Mouse (Mus musculus) G1E (cell line): ENCODE results near the gene Nme3.

Experiments used
- CTCF ChIP-seq: IDR thresholded peaks from 2 replicates; pipeline ENCODE4 v1.5.1; 2012; ENCODE audit warnings: low read depth, low read length, inconsistent platforms, mixed read lengths
- GATA1 ChIP-seq: IDR thresholded peaks from 2 replicates; pipeline ENCODE4 v1.6.1; 2012; ENCODE audit warnings: borderline replicate concordance, low read length, inconsistent platforms, mixed read lengths
- GATA2 ChIP-seq: IDR thresholded peaks from 2 replicates; pipeline ENCODE4 v1.6.1; 2012; ENCODE audit warnings: low read depth, low read length, inconsistent platforms, borderline replicate concordance
- POLR2AphosphoS5 ChIP-seq: IDR thresholded peaks from 2 replicates; pipeline ENCODE4 v1.6.1; 2012; ENCODE audit warnings: low read depth, low read length, inconsistent platforms; ENCODE audit not compliant: insufficient replicate concordance
- TAL1 ChIP-seq: conservative IDR thresholded peaks from 2 replicates; pipeline ENCODE4 v1.6.1; 2012; ENCODE audit warnings: low read depth, low read length, inconsistent platforms, mixed read lengths

DNA sequence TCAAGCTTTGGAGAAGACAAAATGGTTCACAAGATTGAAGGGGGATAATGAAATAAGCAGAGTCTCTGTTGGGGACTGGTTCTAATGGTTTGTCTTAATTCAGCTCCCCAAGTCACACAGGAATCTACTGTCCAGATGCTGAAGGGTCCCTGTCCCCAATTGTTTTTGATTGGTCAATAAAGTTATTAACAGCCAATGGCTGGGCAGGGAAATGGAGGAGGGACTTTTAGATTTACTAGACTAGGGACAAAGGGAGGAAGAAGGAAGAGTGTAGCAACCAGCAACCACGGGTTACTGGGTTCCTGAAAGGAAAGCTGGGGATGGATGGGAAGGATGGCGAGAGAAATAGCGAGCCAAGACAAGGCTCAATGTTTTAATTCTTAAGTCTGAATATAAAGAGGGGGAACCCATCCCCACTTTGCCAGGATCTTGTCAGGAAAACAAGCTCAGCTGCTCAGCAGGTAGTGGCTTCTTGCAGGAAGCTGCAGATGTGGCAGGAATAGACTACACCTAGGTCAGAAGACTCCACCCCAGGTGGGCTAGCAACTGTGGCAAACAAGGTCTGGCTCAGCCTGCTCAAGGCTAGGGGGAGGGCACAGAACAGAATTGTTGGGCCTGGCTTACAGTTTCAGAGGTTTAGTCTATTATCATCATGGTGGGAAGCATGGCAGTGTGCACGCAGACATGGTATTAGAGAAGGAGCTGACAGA lies 22.4 kb upstream of the Nme3 start:
- no peak for TF ChIP-seq TAL1
- TF ChIP-seq CTCF: no peak
- no peak for TF ChIP-seq GATA1
- TF ChIP-seq GATA2: no peak
- no peak for TF ChIP-seq POLR2AphosphoS5
